Mouse (Mus musculus): Measurements from ENCODE around the gene Gm20388.

- TF ChIP-seq CTCF (IDR thresholded peaks at IDR 0.05; ENCODE audit: extremely low read depth, insufficient read depth, low read length) (no peak), POLR2A (IDR thresholded peaks at IDR 0.05; ENCODE audit: extremely low read depth, insufficient read depth, low read length) (peak; percentile 98)
These were observed 1674.7 kb downstream of the Gm20388 start for GRCm38 (mm10) chr8:121585159-121585825.

All from cortical plate, adult 2 months (tissue).